In genomic region chr5:36483203-36484101, GRCm38 (mm10) we compare ENCODE assay signal across 8 mouse cellular contexts. TPM values are rescaled to one million over a fixed set of nuclear protein-coding genes. Genes with fewer than 3 reads are reported as not detected.
A peak's percentile ranks its signal among the peaks of the same experiment; 100 is the strongest.
DNase-seq lines count a peak whose midpoint lies in the region; ATAC-seq and TF ChIP-seq lines count a peak whose summit lies in the region.

No protein-coding gene starts in this region.

- peaks cover 6% of the 10 kb centered on the region; the same call in 1 of the 2 replicates for H3K27me3 ChIP-seq in forebrain, embryonic 13.5 days
- H3K27me3 ChIP-seq in hindbrain, embryonic 10.5 days (ENCODE audit: insufficient read depth, poor library complexity, severe bottlenecking) = peaks cover 11% of the 10 kb centered on the region
- H3K27me3 ChIP-seq in limb, embryonic 12.5 days = peaks cover 23% of the 10 kb centered on the region
- peaks cover 8% of the 10 kb centered on the region; the same call in 1 of the 2 replicates for H3K27me3 ChIP-seq in midbrain, embryonic 13.5 days
- no peaks in the 10 kb centered on the region for H3K27me3 ChIP-seq in stomach, postnatal 0 days (ENCODE audit: control insufficient read depth, insufficient read depth, low read length)

- peak overlapping the region; percentile 81 for H3K27ac ChIP-seq in forebrain, embryonic 13.5 days
- peak overlapping the region; percentile 93 for H3K27ac ChIP-seq in hindbrain, embryonic 10.5 days
- H3K27ac ChIP-seq in limb, embryonic 12.5 days = peak overlapping the region; percentile 67
- peak overlapping the region; percentile 84 for H3K27ac ChIP-seq in midbrain, embryonic 13.5 days
- peak overlapping the region; percentile 69 for H3K27ac ChIP-seq in stomach, postnatal 0 days (replicated peaks)

- H3K4me2 ChIP-seq in forebrain, embryonic 13.5 days = peak overlapping the region; percentile 92
- H3K4me2 ChIP-seq in limb, embryonic 12.5 days = peak overlapping the region; percentile 93
- H3K4me2 ChIP-seq in midbrain, embryonic 13.5 days (replicated peaks) = peak overlapping the region; percentile 97
- peak overlapping the region; percentile 88 for H3K4me2 ChIP-seq in stomach, postnatal 0 days (replicated peaks; ENCODE audit: low read depth)

- peaks cover 43% of the 10 kb centered on the region for H3K4me1 ChIP-seq in forebrain, embryonic 13.5 days
- H3K4me1 ChIP-seq in hindbrain, embryonic 10.5 days (replicated peaks) = peaks cover 58% of the 10 kb centered on the region
- peaks cover 31% of the 10 kb centered on the region for H3K4me1 ChIP-seq in limb, embryonic 12.5 days (replicated peaks)
- H3K4me1 ChIP-seq in midbrain, embryonic 13.5 days (replicated peaks) = peaks cover 56% of the 10 kb centered on the region
- peaks cover 12% of the 10 kb centered on the region for H3K4me1 ChIP-seq in stomach, postnatal 0 days (replicated peaks; ENCODE audit: control insufficient read depth, insufficient read depth)

- H3K4me3 ChIP-seq in forebrain, embryonic 13.5 days = peak overlapping the region; percentile 90
- peak overlapping the region; percentile 88 for H3K4me3 ChIP-seq in hindbrain, embryonic 10.5 days
- peak overlapping the region; percentile 89 for H3K4me3 ChIP-seq in limb, embryonic 12.5 days (replicated peaks)
- H3K4me3 ChIP-seq in midbrain, embryonic 13.5 days (replicated peaks) = peak overlapping the region; percentile 91
- H3K4me3 ChIP-seq in stomach, postnatal 0 days (ENCODE audit: low read depth, low read length) = peak overlapping the region; percentile 89

- H3K9ac ChIP-seq in forebrain, embryonic 13.5 days = peak overlapping the region; percentile 86
- peak overlapping the region; percentile 86 for H3K9ac ChIP-seq in limb, embryonic 12.5 days (replicated peaks)
- peak overlapping the region; percentile 95 for H3K9ac ChIP-seq in midbrain, embryonic 13.5 days (replicated peaks)
- peak overlapping the region; percentile 84 for H3K9ac ChIP-seq in stomach, postnatal 0 days (ENCODE audit: low read length)

- no peak for TF ChIP-seq CTCF in stomach, postnatal 0 days (IDR thresholded peaks at IDR 0.05; ENCODE audit: low read depth)

- ATAC-seq in forebrain, embryonic 13.5 days = peak; percentile 1; the same call in 1 of the 2 replicates
- ATAC-seq in limb, embryonic 12.5 days (ENCODE audit: insufficient number of reproducible peaks, insufficient read depth, low FRiP score, low TSS enrichment, low read depth) = peak; percentile 52
- peak; percentile 37 for ATAC-seq in midbrain, embryonic 13.5 days
- no peak; the same call in 1 of the 2 replicates for ATAC-seq in stomach, postnatal 0 days (ENCODE audit: low FRiP score, low TSS enrichment)

- DNase-seq in kidney, adult 18-20 months = peak; percentile 65
- no peak for DNase-seq in kidney, adult 9 months
- DNase-seq in brain, adult 2 months (ENCODE audit: low read depth, low spot score) = peak; percentile 53
- peak; percentile 67 for DNase-seq in hindbrain, embryonic 10.5 days (ENCODE audit: low spot score)
- no peak for DNase-seq in stomach, postnatal 0 days (ENCODE audit: low spot score)

- WGBS in forebrain, embryonic 13.5 days = under 1% methylated on average over 52 of the region's 58 CpGs
- WGBS in hindbrain, embryonic 10.5 days = 2% methylated on average over 58 of the region's 58 CpGs
- WGBS in limb, embryonic 12.5 days = 2% methylated on average over 58 of the region's 58 CpGs
- 1% methylated on average over 54 of the region's 58 CpGs for WGBS in midbrain, embryonic 13.5 days
- 2% methylated on average over 51 of the region's 58 CpGs for WGBS in stomach, postnatal 0 days

- TF ChIP-seq EP300 in stomach, postnatal 0 days (optimal IDR thresholded peaks at IDR 0.05) = no peak

- H3K9me3 ChIP-seq in forebrain, embryonic 13.5 days (replicated peaks) = no peaks in the 10 kb centered on the region
- 0 out of 2 replicates have a peak, but pooled peaks cover 4% of the 10 kb centered on the region for H3K9me3 ChIP-seq in hindbrain, embryonic 10.5 days
- H3K9me3 ChIP-seq in limb, embryonic 12.5 days = no peaks in the 10 kb centered on the region
- no peaks in the 10 kb centered on the region for H3K9me3 ChIP-seq in midbrain, embryonic 13.5 days
- H3K9me3 ChIP-seq in stomach, postnatal 0 days (ENCODE audit: control insufficient read depth, low read length) = no peaks in the 10 kb centered on the region

- no peaks in the 10 kb centered on the region; the same call in 1 of the 2 replicates for H3K36me3 ChIP-seq in forebrain, embryonic 13.5 days (ENCODE audit: poor library complexity, severe bottlenecking)
- 0 out of 2 replicates have a peak, but pooled peaks cover 7% of the 10 kb centered on the region for H3K36me3 ChIP-seq in hindbrain, embryonic 10.5 days
- no peaks in the 10 kb centered on the region; the same call in 1 of the 2 replicates for H3K36me3 ChIP-seq in limb, embryonic 12.5 days
- peaks cover 11% of the 10 kb centered on the region; the same call in 1 of the 2 replicates for H3K36me3 ChIP-seq in midbrain, embryonic 13.5 days
- peaks cover 3% of the 10 kb centered on the region; the same call in 1 of the 2 replicates for H3K36me3 ChIP-seq in stomach, postnatal 0 days (ENCODE audit: control insufficient read depth, insufficient read depth, low read length)

RNA-seq across cellular contexts. Expression of gene Tada2b, which starts 0.6 kb away (rescaled TPM):
- polyA plus RNA-seq in forebrain, embryonic 13.5 days (2015; fragmentation: Nextera tagmentation; extraction: Ambion mirVana) = 2.8 and 3.2 TPM in 2 replicates
- 1.7 and 2.1 TPM in 2 replicates for polyA plus RNA-seq in hindbrain, embryonic 10.5 days (2016; fragmentation: Nextera tagmentation; extraction: Ambion mirVana)
- 1.8 and 2.0 TPM in 2 replicates for polyA plus RNA-seq in limb, embryonic 12.5 days (2016; fragmentation: Nextera tagmentation; extraction: Ambion mirVana)
- 2.9 and 3.0 TPM in 2 replicates for polyA plus RNA-seq in midbrain, embryonic 13.5 days (2015; fragmentation: Nextera tagmentation; extraction: Ambion mirVana)
- 1.5 and 1.8 TPM in 2 replicates for polyA plus RNA-seq in stomach, postnatal 0 days (2015; fragmentation: Nextera tagmentation; extraction: Ambion mirVana)

RNA-seq across cellular contexts. Expression of gene Ccdc96, which starts 0.9 kb away (rescaled TPM):
- 3.8 and 4.1 TPM in 2 replicates for polyA plus RNA-seq in forebrain, embryonic 13.5 days (2015; fragmentation: Nextera tagmentation; extraction: Ambion mirVana)
- 3.1 and 4.0 TPM in 2 replicates for polyA plus RNA-seq in hindbrain, embryonic 10.5 days (2016; fragmentation: Nextera tagmentation; extraction: Ambion mirVana)
- polyA plus RNA-seq in limb, embryonic 12.5 days (2016; fragmentation: Nextera tagmentation; extraction: Ambion mirVana) = 0.41 TPM in 2 replicates
- 4.5 and 5.2 TPM in 2 replicates for polyA plus RNA-seq in midbrain, embryonic 13.5 days (2015; fragmentation: Nextera tagmentation; extraction: Ambion mirVana)
- 0.12 and 0.21 TPM in 2 replicates for polyA plus RNA-seq in stomach, postnatal 0 days (2015; fragmentation: Nextera tagmentation; extraction: Ambion mirVana)

RNA-seq across cellular contexts. Expression of gene Grpel1, which starts 18.7 kb away (rescaled TPM):
- 51.0 and 51.4 TPM in 2 replicates for polyA plus RNA-seq in forebrain, embryonic 13.5 days (2015; fragmentation: Nextera tagmentation; extraction: Ambion mirVana)
- 58.4 and 59.3 TPM in 2 replicates for polyA plus RNA-seq in hindbrain, embryonic 10.5 days (2016; fragmentation: Nextera tagmentation; extraction: Ambion mirVana)
- 48.0 and 48.8 TPM in 2 replicates for polyA plus RNA-seq in limb, embryonic 12.5 days (2016; fragmentation: Nextera tagmentation; extraction: Ambion mirVana)
- polyA plus RNA-seq in midbrain, embryonic 13.5 days (2015; fragmentation: Nextera tagmentation; extraction: Ambion mirVana) = 45.3 and 47.3 TPM in 2 replicates
- 54.1 and 56.5 TPM in 2 replicates for polyA plus RNA-seq in stomach, postnatal 0 days (2015; fragmentation: Nextera tagmentation; extraction: Ambion mirVana)

Comparison
In these comparisons a context has a peak if more than half of its experiments do, and no peak if none do; other contexts are left out.
1. DNase-seq: peak in kidney, adult 18-20 months (single experiment), brain, adult 2 months (single experiment) and hindbrain, embryonic 10.5 days (single experiment); none in kidney, adult 9 months (single experiment) and stomach, postnatal 0 days (single experiment).
2. Peak in every context shown above with its lines, with median percentiles within 50 percentile points of each other: H3K27ac ChIP-seq, H3K4me2 ChIP-seq, H3K4me3 ChIP-seq and H3K9ac ChIP-seq.